Mouse (Mus musculus) lung, postnatal 0 days (tissue): ENCODE data around the gene Ube2a.

Source experiments
- CTCF ChIP-seq: IDR thresholded peaks from 2 replicates; pipeline ENCODE4 v1.5.1; 2016; ENCODE audit warnings: antibody characterized with exemption, mild to moderate bottlenecking
- EP300 ChIP-seq: IDR thresholded peaks from 2 replicates; pipeline ENCODE4 v1.6.1; 2016; ENCODE audit warnings: antibody characterized with exemption, mild to moderate bottlenecking, control low read depth

DNA sequence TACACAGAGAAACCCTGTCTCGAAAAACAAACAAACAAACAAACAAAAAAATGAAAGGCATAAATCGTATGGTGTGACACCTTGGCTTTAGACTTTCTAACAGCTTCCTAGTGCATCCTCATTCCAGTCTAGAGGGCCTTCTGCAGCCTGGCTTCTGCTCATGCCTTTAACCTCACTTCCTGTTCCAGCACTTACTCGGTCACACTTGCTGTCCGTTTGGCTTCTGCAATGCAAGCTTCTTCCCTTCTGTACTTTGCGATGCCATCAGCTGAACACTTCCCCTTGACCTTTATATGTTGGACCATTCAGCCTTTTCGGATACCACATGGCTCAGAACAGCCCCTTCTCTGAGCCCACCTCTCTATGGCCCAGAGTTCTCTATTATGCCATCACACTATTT is 32.0 kb upstream of the Ube2a start:
- no peak for TF ChIP-seq CTCF
- no peak for TF ChIP-seq EP300
